Mouse (Mus musculus): Measurements from ENCODE around the gene Wdtc1. TPM values are rescaled to one million over a fixed set of nuclear protein-coding genes. Genes with fewer than 3 reads are reported as not detected.

Gene Wdtc1
- total and polyA plus RNA-seq, 3 experiments = 61.8 to 96.1 (median 73.6) TPM

DNA sequence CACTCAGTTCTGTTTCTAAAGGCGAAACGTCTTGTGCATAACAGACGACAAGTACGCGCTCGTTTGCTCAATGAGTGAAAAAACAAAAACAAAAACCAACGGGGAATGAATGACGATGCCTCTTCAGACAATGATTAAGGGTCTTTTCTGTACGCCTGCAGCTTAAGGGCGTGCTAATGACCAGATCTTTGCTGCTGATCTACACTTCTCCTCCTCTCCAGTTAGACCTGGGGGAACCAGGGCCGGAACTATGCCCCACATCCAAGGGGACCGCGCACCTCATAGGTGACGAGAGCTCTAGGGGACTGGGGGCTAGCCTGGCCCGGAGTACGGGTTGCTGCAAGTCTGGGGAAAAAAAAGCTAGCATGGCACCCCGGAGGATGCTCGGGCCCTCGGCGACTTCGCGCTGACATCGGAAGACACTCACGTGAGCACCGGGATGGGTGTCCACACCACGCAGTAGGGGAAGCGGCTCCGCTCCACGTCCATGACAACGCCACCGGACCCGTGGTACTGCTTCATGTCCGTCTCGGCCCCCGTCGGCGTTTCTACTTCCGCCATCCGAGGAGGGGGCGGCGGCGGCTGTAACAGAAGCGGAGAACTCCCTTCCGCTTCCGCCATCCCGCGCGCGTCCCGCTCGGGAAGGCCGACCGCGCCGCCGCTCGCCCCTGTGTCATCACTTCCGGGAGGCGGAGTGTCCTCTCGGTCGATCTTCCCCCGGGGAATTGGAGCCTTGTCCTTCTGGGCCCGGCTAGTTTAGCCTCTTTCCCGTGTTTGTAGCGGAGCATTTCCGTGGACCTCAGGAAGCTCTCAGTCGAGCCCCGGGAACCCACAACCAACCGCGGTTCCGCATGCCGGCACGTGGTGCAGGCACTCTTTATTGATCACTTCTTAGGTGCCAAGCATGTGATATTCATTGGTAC is 75.9 kb downstream of the Wdtc1 start, which contains the start of gene Tmem222:
Gene Tmem222 (minus strand): TSS at position 689 of the 923 bp plus-strand sequence.
- H3K27ac ChIP-seq = peak within 1 kb of the TSS; percentile 70
- H3K27me3 ChIP-seq (ENCODE audit: control insufficient read depth, insufficient read depth, low read length) = no peaks in the 10 kb centered on the region
- peak; percentile 96 to 98 for DNase-seq
- no peaks in the 10 kb centered on the region for H3K36me3 ChIP-seq (ENCODE audit: control insufficient read depth, insufficient read depth, low read length)
- peak within 1 kb of the TSS; percentile 85 for H3K4me3 ChIP-seq
- H3K79me2 ChIP-seq (replicated peaks; ENCODE audit: control insufficient read depth, insufficient read depth, low read length) = peaks cover 4% of the 10 kb centered on the region
- peaks cover 7% of the 10 kb centered on the region for H3K4me1 ChIP-seq (ENCODE audit: control insufficient read depth, insufficient read depth, low read length)
- H3K9ac ChIP-seq (ENCODE audit: low read depth, low read length) = peak within 1 kb of the TSS; percentile 83
- intact Hi-C loops (cut with DNase I) = loop anchor here (2.0 kb wide), 1 partner anchor 61 kb away; no protein-coding TSS in a partner anchor
- TF ChIP-seq EP300 (IDR thresholded peaks at IDR 0.05; ENCODE audit: insufficient read depth, low read depth, low read length) (peak; percentile 85), CTCF (IDR thresholded peaks at IDR 0.05) (no peak), POLR2A (IDR thresholded peaks at IDR 0.05; ENCODE audit: insufficient read depth, low read depth, low read length) (0 out of 2 replicates have a peak, but pooled peaks have one; percentile 66)
- WGBS = under 1% methylated on average over 73 of the region's 73 CpGs

DNA sequence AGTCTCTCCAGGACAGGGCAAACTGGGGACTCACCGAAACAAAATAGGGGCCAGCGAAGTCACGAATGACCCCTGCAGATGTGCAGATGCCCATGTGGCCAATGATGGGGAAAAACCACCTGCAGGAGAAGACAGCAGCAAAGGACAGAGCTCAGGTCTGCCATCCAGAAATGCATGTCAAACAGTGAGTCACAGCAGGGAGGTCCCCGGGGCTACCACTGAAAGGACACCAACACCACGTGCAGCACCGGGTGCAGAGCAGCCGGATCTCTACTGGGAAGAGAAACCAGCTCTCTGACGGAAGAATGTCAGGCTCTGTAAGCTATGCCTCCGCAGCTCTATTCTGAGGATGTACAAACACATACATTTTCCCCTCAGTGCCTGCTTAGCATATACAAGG is 82.4 kb downstream of the Wdtc1 start:
- 84% methylated on average over 9 of the region's 9 CpGs for WGBS
- intact Hi-C loops (cut with DNase I) = no loop called here

DNA sequence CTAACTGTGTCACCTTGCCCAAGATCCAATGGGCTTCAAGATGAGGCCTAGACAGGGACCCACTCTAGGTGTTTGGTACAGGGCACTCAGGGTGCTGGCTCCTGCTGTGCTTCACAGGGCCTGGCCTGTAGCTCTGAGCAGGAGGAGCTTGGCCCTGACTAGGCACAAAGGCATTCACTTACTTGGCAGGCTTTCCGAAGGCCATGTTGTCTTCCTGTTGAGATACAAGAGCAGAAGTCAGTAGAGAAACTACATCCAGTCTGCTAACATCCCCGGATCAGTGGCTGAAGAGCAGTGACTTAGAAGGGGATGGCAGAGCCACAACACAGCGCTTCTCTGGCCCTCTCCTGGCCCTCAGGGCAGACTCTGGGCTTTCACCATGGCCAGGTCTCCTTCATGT is 83.7 kb downstream of the Wdtc1 start:
- DNase-seq = peak; percentile 66 to 76
- H3K36me3 ChIP-seq (ENCODE audit: control insufficient read depth, insufficient read depth, low read length) = no peaks in the 10 kb centered on the region; the same call in 1 of the 2 replicates
- H3K27me3 ChIP-seq (ENCODE audit: control insufficient read depth, insufficient read depth, low read length) = no peaks in the 10 kb centered on the region
- peaks cover 13% of the 10 kb centered on the region for H3K4me1 ChIP-seq (ENCODE audit: control insufficient read depth, insufficient read depth, low read length)
- H3K9ac ChIP-seq (ENCODE audit: low read depth, low read length) = no peak overlapping the region
- no peak overlapping the region for H3K4me3 ChIP-seq
- 0 out of 2 replicates have a peak, but pooled peaks cover under 1% of the 10 kb centered on the region for H3K79me2 ChIP-seq (replicated peaks; ENCODE audit: control insufficient read depth, insufficient read depth, low read length)
- intact Hi-C loops (cut with DNase I) = no loop called here
- H3K27ac ChIP-seq = peak overlapping the region; percentile 49
- WGBS = 38% methylated on average over 3 of the region's 3 CpGs
- TF ChIP-seq EP300 (IDR thresholded peaks at IDR 0.05; ENCODE audit: insufficient read depth, low read depth, low read length) (no peak), CTCF (IDR thresholded peaks at IDR 0.05) (no peak), POLR2A (IDR thresholded peaks at IDR 0.05; ENCODE audit: insufficient read depth, low read depth, low read length) (no peak)

More for the DNA sequence above, 82.4 kb downstream of the Wdtc1 start:
- Histone ChIP-seq H3K9ac (ENCODE audit: low read depth, low read length) (no peak overlapping the region), H3K36me3 (ENCODE audit: control insufficient read depth, insufficient read depth, low read length) (no peaks in the 10 kb centered on the region; the same call in 1 of the 2 replicates), H3K79me2 (replicated peaks; ENCODE audit: control insufficient read depth, insufficient read depth, low read length) (peaks cover 4% of the 10 kb centered on the region), H3K4me1 (ENCODE audit: control insufficient read depth, insufficient read depth, low read length) (peaks cover 12% of the 10 kb centered on the region), H3K4me3 (no peak overlapping the region), H3K27ac (no peak overlapping the region), H3K27me3 (ENCODE audit: control insufficient read depth, insufficient read depth, low read length) (no peaks in the 10 kb centered on the region)
- no peak for DNase-seq
- TF ChIP-seq POLR2A (IDR thresholded peaks at IDR 0.05; ENCODE audit: insufficient read depth, low read depth, low read length) (no peak), EP300 (IDR thresholded peaks at IDR 0.05; ENCODE audit: insufficient read depth, low read depth, low read length) (no peak), CTCF (IDR thresholded peaks at IDR 0.05) (no peak)

DNA sequence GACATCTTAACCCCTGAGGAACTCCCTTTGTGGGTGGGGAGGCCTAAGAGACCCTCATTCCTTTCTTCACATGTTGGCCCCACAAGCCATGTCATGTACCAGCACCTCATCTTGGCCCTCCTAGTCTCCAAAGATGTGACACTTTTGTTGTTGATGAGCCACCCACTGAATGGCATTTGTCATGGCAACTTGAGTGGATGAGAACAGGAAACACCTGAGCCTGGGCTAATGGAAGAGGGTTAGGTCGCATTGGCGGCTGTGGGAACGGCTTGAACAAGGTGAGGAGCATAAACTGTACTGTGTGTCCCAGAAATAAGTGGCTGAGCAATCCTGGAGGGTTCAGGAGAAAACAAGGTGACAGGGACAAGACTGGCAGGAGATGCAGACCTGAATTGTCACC is 84.3 kb downstream of the Wdtc1 start:
- H3K9ac ChIP-seq (ENCODE audit: low read depth, low read length) = no peak overlapping the region
- DNase-seq = no peak
- intact Hi-C loops (cut with DNase I) = no loop called here
- TF ChIP-seq POLR2A (IDR thresholded peaks at IDR 0.05; ENCODE audit: insufficient read depth, low read depth, low read length) (no peak), CTCF (IDR thresholded peaks at IDR 0.05) (no peak)
- 88% methylated on average over 3 of the region's 3 CpGs for WGBS
- H3K27me3 ChIP-seq (ENCODE audit: control insufficient read depth, insufficient read depth, low read length) = no peaks in the 10 kb centered on the region
- peak overlapping the region; percentile 49 for H3K27ac ChIP-seq
- H3K79me2 ChIP-seq (replicated peaks; ENCODE audit: control insufficient read depth, insufficient read depth, low read length) = no peaks in the 10 kb centered on the region
- no peak overlapping the region for H3K4me3 ChIP-seq
- peaks cover 13% of the 10 kb centered on the region for H3K4me1 ChIP-seq (ENCODE audit: control insufficient read depth, insufficient read depth, low read length)
- H3K36me3 ChIP-seq (ENCODE audit: control insufficient read depth, insufficient read depth, low read length) = no peaks in the 10 kb centered on the region; the same call in 1 of the 2 replicates

DNA sequence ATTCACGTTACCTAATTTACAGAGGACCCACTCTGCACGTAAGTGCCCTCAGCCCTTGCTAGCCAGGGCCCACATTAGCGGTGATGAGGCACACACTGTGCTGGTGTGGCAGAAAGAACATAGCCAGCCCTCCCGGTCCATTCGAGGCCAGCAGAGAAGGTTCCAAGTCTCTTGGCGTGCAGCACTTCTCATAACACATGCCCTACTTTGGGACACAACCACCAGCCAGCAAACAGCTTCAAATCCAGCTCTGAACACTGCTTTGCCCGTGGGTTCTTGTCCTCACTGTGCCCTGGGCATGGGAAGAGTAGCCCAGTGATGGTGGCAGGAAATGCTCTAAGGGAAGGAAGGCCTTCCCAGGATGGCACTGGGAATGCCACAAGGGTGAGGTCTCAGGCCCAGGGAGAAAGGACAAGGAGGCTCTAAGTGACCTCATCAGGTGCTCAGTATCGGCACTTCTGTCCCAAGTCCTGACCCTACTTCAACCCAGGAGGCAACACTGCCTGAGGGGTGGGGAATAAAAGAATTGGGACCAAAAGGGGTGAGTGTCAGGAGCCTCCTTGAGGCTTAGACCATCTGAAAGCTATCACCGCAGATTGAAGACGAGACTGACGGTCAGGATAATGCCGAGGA is 86.9 kb downstream of the Wdtc1 start:
- H3K27me3 ChIP-seq (ENCODE audit: control insufficient read depth, insufficient read depth, low read length) = no peaks in the 10 kb centered on the region
- intact Hi-C loops (cut with DNase I) = no loop called here
- WGBS = 82% methylated on average over 12 of the region's 12 CpGs
- H3K27ac ChIP-seq = peak overlapping the region; percentile 7; the same call in 1 of the 2 replicates
- H3K36me3 ChIP-seq (ENCODE audit: control insufficient read depth, insufficient read depth, low read length) = no peaks in the 10 kb centered on the region; the same call in 1 of the 2 replicates
- H3K4me3 ChIP-seq = no peak overlapping the region
- peak in 1 of 2 experiments; percentile 32 for DNase-seq
- no peaks in the 10 kb centered on the region for H3K79me2 ChIP-seq (replicated peaks; ENCODE audit: control insufficient read depth, insufficient read depth, low read length)
- TF ChIP-seq POLR2A (IDR thresholded peaks at IDR 0.05; ENCODE audit: insufficient read depth, low read depth, low read length) = no peak
- no peak for TF ChIP-seq CTCF (IDR thresholded peaks at IDR 0.05)
- no peak for TF ChIP-seq EP300 (IDR thresholded peaks at IDR 0.05; ENCODE audit: insufficient read depth, low read depth, low read length)
- H3K4me1 ChIP-seq (ENCODE audit: control insufficient read depth, insufficient read depth, low read length) = peaks cover 13% of the 10 kb centered on the region
- no peak overlapping the region for H3K9ac ChIP-seq (ENCODE audit: low read depth, low read length)

Measured in heart, adult 2 months (tissue).